Mouse (Mus musculus) neural tube, embryonic 12.5 days (tissue): Measurements from ENCODE around the gene Gpr132. TPM values are rescaled to one million over a fixed set of nuclear protein-coding genes. Genes with fewer than 3 reads are reported as not detected.
A peak's percentile ranks its signal among the peaks of the same experiment; 100 is the strongest.

ENCODE experiments used
- ATAC-seq: fragments of 200-750 bp; cut with Nextera tagmentation; 2 replicates; pipeline ENCODE4 v1.8.0; 2017; ENCODE audit warnings: low read depth, mild to moderate bottlenecking, moderate TSS enrichment, moderate library complexity; ENCODE audit not compliant: low FRiP score
- H3K27ac ChIP-seq: fragments of 300-500 bp; sonication (generic); 2 replicates; pipeline ENCODE4 v1.5.1; 2016
- H3K27me3 ChIP-seq: fragments of 300-500 bp; sonication (generic); replicated peaks from 2 replicates; pipeline ENCODE4 v1.6.1; 2016; ENCODE audit warnings: mild to moderate bottlenecking
- H3K36me3 ChIP-seq: fragments of 300-500 bp; sonication (generic); 2 replicates; pipeline ENCODE4 v1.6.1; 2016; ENCODE audit warnings: mild to moderate bottlenecking
- H3K4me1 ChIP-seq: fragments of 300-500 bp; sonication (generic); 2 replicates; pipeline ENCODE4 v1.6.1; 2016
- H3K4me2 ChIP-seq: fragments of 300-500 bp; sonication (generic); replicated peaks from 2 replicates; pipeline ENCODE4 v1.6.1; 2016; ENCODE audit warnings: mild to moderate bottlenecking
- H3K4me3 ChIP-seq: fragments of 300-500 bp; sonication (generic); 2 replicates; pipeline ENCODE4 v1.5.1; 2016
- H3K9ac ChIP-seq: fragments of 300-500 bp; sonication (generic); 2 replicates; pipeline ENCODE4 v1.6.1; 2016; ENCODE audit warnings: mild to moderate bottlenecking
- H3K9me3 ChIP-seq: fragments of 300-500 bp; sonication (generic); 2 replicates; pipeline ENCODE4 v1.6.1; 2016; ENCODE audit warnings: mild to moderate bottlenecking
- WGBS: fragments of 180-500 bp; shearing (Covaris S2); methylation state at CpG from one replicate; pipeline ENCODE4 v1.1.7; 2016; 5-methylcytosine and 5-hydroxymethylcytosine counted together
- polyA plus RNA-seq: library from polyadenylated mRNA; unstranded; fragments of >200 nt; fragmentation: Nextera tagmentation; extraction: Ambion mirVana; gene quantifications from 2 replicates; pipeline ENCODE4 v1.2.1, GENCODE M21; 2016

Gpr132 gene
- polyA plus RNA-seq, 1 experiment from 2014 or later: not detected

DNA sequence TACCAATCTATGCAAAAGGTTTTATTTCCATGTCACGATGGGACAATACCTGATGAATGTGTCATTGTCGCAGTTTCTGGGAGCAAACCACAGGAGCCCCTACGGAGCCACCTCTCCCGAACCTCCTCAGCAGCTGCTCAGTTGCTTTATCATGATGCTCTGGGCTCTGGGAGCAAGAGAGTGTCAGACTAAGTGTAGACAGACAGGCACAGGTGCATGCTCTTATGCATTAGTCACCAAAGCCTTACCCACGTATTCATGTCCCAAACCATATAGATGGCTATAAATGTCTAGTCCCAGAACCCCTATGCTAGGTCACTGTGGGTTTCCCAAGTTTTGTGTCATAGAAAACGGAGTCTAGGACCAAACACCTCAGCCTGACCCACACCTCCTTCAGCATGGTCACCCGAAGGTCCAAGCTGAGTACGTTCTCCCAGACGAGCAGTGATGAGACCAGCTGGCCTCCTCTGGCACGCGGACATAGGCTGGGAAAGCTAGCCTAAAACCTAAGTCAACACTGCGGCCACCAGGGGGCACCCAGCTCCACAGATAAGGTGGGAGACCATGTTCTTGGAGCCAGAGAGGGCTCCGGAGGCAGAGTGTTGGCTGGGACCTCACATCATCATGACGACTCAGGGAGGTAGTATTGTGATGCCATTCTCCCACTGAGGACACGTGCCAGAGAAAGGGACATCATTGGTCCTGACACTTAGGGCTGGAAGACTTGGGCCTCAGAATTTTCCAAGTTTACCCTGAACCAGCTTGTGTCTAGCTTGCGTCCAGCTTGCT lies 7.4 kb upstream of the Gpr132 start:
- ATAC-seq: peak; percentile 54
- peaks cover 79% of the 10 kb centered on the region for H3K27me3 ChIP-seq
- H3K9me3 ChIP-seq: no peaks in the 10 kb centered on the region
- 23% methylated on average over 16 of the region's 16 CpGs for WGBS
- no peak overlapping the region for H3K9ac ChIP-seq
- no peak overlapping the region for H3K27ac ChIP-seq
- H3K4me1 ChIP-seq: peaks cover 25% of the 10 kb centered on the region
- H3K4me2 ChIP-seq: no peak overlapping the region
- no peaks in the 10 kb centered on the region for H3K36me3 ChIP-seq
- no peak overlapping the region for H3K4me3 ChIP-seq

DNA sequence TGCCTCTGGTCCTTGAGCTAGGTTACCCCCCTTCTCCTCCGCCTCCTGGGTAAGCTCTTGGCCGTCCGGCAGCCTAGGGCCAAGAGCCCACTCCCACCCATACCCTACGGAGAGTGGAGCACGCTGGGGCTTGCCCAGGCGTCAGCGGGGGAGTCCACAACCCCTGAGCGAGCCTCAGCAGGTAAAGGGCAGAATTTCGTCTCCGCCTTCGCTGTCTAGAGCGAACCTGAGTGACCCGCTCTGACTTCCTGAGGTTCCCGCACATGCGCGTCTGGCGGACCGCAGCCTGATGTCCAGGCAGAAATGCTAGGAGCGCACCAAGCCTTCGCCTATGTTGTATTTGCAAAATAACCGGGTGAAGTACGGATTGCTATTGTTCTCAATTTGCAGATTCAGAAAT lies 6.2 kb upstream of the Gpr132 start:
- Histone ChIP-seq H3K4me2 (peak overlapping the region; percentile 48), H3K4me1 (peaks cover 30% of the 10 kb centered on the region), H3K9ac (no peak overlapping the region), H3K27me3 (peaks cover 69% of the 10 kb centered on the region), H3K27ac (no peak overlapping the region), H3K36me3 (no peaks in the 10 kb centered on the region), H3K4me3 (peak overlapping the region; percentile 9; the same call in 1 of the 2 replicates), H3K9me3 (no peaks in the 10 kb centered on the region)
- WGBS: 14% methylated on average over 22 of the region's 22 CpGs
- no peak for ATAC-seq

DNA sequence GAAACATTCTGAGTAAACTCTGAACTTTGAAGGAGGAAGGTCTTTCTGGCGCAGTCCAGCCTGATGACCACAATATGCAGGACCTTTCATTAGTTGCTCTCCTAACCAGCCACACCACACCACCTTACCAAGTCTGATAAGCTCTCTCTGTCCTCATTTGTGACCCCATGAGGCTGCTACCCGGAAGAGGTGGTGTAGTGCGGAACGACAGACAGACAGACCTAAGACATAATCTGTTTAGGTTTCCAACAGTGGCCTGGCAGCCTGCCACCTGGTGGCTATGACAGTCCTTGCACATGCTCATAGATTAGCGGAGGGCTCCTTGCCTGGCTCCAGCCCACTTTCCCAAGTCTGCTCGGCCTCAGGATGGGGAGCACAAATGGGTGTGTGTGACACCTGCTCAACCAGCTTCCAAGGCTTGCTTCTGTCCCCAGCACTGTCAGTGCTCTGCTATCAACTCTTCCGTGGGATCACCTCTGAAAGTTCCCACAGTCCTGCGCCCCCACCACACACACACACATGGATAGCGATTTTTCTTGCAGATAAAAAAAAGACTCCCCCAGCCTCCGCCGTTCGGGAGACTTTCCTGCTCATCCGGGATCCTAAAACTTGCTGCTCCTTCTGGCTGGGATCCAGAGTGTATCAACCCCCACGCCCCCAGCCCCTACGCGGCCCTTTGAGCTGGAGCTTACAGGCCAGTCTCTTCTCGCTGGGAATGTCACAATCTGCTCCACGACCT lies 5.6 kb upstream of the Gpr132 start:
- H3K9me3 ChIP-seq: no peaks in the 10 kb centered on the region
- WGBS: 24% methylated on average over 18 of the region's 18 CpGs
- no peaks in the 10 kb centered on the region for H3K36me3 ChIP-seq
- no peak for ATAC-seq
- H3K9ac ChIP-seq: 0 out of 2 replicates have a peak overlapping the region, but pooled peaks have one; percentile 8
- H3K4me2 ChIP-seq: peak overlapping the region; percentile 48
- peaks cover 30% of the 10 kb centered on the region for H3K4me1 ChIP-seq
- peak overlapping the region; percentile 9; the same call in 1 of the 2 replicates for H3K4me3 ChIP-seq
- peaks cover 63% of the 10 kb centered on the region for H3K27me3 ChIP-seq
- no peak overlapping the region for H3K27ac ChIP-seq

DNA sequence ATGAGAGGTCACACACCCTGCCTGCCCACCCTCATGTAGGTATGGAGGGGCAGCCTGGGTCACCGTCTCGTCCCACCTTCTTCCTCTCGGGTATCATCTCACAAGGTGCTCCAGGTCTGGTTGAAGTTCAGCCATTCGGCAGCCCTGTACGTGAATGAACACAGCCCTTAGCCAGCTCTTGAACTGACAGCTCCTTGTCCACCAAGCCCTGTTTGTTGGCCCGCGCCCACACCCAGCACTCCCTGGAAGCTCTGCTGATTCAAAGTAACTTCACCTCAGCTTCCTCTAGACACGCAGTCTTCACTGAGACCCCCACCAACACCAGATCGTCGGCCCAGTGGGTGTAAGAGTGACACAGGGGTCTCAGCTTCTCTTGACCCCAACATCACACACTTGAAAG lies 5.0 kb upstream of the Gpr132 start:
- H3K9me3 ChIP-seq: no peaks in the 10 kb centered on the region
- no peak overlapping the region for H3K9ac ChIP-seq
- H3K4me2 ChIP-seq: no peak overlapping the region
- no peak overlapping the region for H3K4me3 ChIP-seq
- 93% methylated on average over 10 of the region's 10 CpGs for WGBS
- ATAC-seq: no peak
- no peak overlapping the region for H3K27ac ChIP-seq
- H3K4me1 ChIP-seq: peaks cover 30% of the 10 kb centered on the region
- H3K27me3 ChIP-seq: peaks cover 57% of the 10 kb centered on the region
- H3K36me3 ChIP-seq: no peaks in the 10 kb centered on the region

DNA sequence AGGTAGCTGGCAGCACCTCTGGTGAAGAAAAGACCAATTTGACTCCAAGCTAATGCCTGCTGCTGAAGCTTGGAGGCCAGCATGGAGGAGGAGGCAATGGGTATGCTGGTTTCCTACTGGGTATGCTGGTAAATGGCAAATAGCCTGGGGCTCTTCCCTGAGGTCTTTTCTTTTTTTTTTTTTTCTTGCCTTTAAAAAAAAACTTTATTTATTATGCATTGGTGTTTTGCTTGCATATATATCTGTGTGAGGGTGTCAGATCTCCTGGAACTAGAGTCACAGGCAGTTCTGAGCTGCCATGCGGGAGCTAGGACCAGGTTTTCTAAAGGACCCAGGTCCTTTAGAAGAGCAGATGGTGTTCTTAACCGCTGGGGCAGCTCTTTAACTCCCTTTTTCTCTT lies 3.2 kb upstream of the Gpr132 start:
- no peaks in the 10 kb centered on the region for H3K36me3 ChIP-seq
- ATAC-seq: no peak
- H3K4me3 ChIP-seq: no peak overlapping the region
- H3K4me1 ChIP-seq: peaks cover 16% of the 10 kb centered on the region
- peaks cover 40% of the 10 kb centered on the region for H3K27me3 ChIP-seq
- no peak overlapping the region for H3K4me2 ChIP-seq
- H3K9me3 ChIP-seq: no peaks in the 10 kb centered on the region
- H3K27ac ChIP-seq: no peak overlapping the region
- 76% methylated on average over 2 of the region's 2 CpGs for WGBS
- no peak overlapping the region for H3K9ac ChIP-seq

DNA sequence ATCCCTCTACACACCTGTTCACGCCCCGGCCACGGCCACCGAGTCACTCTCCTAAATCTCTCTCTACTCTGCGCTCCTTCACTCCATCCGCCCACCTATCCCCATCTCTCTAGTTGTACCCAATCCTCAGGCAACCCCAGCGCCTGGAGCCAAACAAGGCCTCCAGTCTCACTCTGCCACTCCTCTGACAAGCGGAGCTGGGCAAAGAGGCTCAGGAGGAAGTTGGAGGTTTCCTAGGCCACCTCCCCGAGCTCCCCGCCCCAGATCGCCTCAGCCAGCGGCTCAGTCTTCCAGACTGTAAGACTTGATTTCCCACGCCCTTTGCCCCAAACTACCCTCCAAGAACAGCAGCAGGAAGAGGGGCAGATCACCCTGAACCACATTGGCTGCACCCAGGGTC lies 2.7 kb upstream of the Gpr132 start:
- Histone ChIP-seq H3K4me1 (peaks cover 14% of the 10 kb centered on the region), H3K4me3 (no peak overlapping the region), H3K9ac (no peak overlapping the region), H3K27me3 (peaks cover 35% of the 10 kb centered on the region), H3K4me2 (no peak overlapping the region), H3K9me3 (no peaks in the 10 kb centered on the region), H3K27ac (no peak overlapping the region), H3K36me3 (no peaks in the 10 kb centered on the region)
- ATAC-seq: no peak
- 55% methylated on average over 13 of the region's 13 CpGs for WGBS

DNA sequence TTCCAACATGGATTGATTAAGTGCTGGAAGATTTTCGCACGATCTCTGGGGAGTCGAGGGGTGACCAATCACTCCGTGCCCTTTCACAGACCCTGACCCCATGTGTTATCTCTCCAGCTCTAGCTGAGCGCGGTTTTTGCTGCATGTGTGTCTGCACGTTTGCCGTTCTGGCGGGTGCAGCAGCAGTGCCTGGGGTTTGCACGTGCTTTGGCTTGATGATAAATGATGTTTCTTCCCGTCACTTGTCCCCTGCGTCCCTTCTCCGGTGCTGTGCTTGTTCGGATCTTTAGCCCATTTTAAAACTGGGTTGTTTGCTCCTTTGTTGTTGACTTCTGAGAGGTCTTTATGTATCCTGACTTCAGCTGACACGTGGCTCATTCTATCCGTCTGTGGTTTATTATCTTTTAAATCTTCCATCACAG lies 1.8 kb upstream of the Gpr132 start:
- H3K4me2 ChIP-seq: peak overlapping the region; percentile 41
- 8% methylated on average over 16 of the region's 16 CpGs for WGBS
- no peak overlapping the region for H3K9ac ChIP-seq
- H3K27me3 ChIP-seq: peaks cover 25% of the 10 kb centered on the region
- H3K9me3 ChIP-seq: no peaks in the 10 kb centered on the region
- H3K4me1 ChIP-seq: peaks cover 14% of the 10 kb centered on the region
- H3K36me3 ChIP-seq: no peaks in the 10 kb centered on the region
- H3K27ac ChIP-seq: no peak overlapping the region
- ATAC-seq: no peak
- no peak overlapping the region for H3K4me3 ChIP-seq

DNA sequence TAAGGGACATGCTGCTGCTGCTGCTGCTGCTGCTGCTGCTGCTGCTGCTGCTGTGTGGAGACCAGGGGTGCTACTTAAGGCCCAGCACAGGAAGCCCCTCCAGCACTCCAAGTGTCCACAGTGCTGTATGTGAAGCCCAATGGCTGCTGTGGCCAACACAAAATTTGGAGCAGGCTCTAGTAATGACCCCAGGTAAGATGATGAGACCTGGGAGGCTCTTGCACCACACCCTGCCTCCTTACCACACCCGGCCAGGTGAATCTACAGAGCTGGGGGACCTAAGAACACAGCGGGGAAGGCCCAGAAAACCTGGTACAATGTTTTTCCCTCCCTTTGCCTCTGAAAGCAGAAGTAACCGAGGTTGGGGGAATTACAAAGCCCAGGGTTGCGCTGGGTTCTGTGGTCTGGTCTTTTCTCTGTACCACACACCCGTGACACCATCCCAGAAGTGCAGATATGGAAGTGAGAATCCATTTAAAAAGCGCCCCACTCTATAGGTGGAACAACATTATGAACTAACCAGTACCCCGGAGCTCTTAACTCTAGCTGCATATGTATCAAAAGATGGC lies 838 bp downstream of the Gpr132 start:
- WGBS: 87% methylated on average over 7 of the region's 7 CpGs

DNA sequence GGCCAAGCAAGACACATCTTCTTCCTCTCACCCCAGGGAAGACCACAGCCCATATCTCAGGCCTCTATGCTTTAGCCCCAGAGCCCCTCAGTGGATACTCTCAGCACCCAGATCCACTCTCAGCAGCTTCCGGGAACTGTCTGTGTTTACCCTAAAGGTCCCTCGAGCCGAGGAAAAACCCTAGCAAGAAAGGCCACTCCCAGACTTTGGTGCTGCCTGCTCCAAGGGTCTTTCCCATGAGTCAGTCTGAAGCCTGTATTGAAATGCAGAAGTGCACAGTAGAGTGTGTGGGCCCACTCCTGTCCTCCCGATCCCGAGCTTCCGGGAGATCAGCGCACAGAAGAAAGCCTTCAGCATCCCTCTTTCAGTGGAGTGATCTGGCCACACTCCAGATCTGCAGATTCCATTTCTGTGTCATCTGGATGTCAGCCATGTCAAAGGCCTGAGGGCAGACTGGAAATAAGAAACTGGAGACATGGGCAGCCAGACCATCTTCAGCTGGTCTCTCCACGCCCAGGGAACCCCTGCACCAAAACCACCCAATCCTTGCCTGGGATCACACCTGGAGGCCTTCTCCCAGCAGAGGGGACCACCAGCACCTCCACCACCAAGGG lies 1.5 kb downstream of the Gpr132 start:
- H3K27me3 ChIP-seq: peaks cover 9% of the 10 kb centered on the region; the same call in 1 of the 2 replicates
- H3K27ac ChIP-seq: no peak overlapping the region
- no peaks in the 10 kb centered on the region for H3K36me3 ChIP-seq
- no peak overlapping the region for H3K9ac ChIP-seq
- no peak for ATAC-seq
- peaks cover 5% of the 10 kb centered on the region for H3K4me1 ChIP-seq
- 87% methylated on average over 8 of the region's 8 CpGs for WGBS
- H3K4me3 ChIP-seq: no peak overlapping the region
- H3K4me2 ChIP-seq: no peak overlapping the region
- H3K9me3 ChIP-seq: no peaks in the 10 kb centered on the region

More for the DNA sequence above, 838 bp downstream of the Gpr132 start:
- Histone ChIP-seq H3K27ac (no peak overlapping the region), H3K4me2 (no peak overlapping the region), H3K9ac (no peak overlapping the region), H3K36me3 (no peaks in the 10 kb centered on the region), H3K4me1 (peaks cover 5% of the 10 kb centered on the region), H3K4me3 (no peak overlapping the region), H3K9me3 (no peaks in the 10 kb centered on the region), H3K27me3 (peaks cover 9% of the 10 kb centered on the region; the same call in 1 of the 2 replicates)
- no peak for ATAC-seq

DNA sequence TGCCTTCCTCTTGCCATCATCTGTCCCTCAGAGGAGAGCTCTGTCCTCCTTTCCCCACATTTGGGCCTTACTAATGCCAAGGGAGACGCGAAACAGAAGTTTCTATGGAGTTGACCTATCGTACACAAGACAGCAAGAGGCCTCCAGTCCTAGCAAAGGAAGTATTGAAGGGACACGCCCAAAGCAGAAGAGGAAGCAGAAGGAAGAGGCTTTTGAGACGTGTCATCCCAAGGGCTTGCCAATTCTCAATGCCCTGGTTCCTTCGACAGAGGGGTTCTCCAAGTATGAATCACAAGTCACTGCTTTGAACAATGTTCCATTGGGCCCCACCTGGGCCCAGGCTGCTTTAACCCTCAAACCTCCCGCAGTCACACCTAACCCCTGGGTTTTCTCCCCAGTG lies 3.2 kb downstream of the Gpr132 start:
- Histone ChIP-seq H3K36me3 (no peaks in the 10 kb centered on the region), H3K4me3 (no peak overlapping the region), H3K4me2 (no peak overlapping the region), H3K27ac (no peak overlapping the region), H3K9me3 (no peaks in the 10 kb centered on the region), H3K27me3 (no peaks in the 10 kb centered on the region), H3K4me1 (peaks cover 4% of the 10 kb centered on the region), H3K9ac (no peak overlapping the region)
- ATAC-seq: no peak
- 85% methylated on average over 7 of the region's 7 CpGs for WGBS

DNA sequence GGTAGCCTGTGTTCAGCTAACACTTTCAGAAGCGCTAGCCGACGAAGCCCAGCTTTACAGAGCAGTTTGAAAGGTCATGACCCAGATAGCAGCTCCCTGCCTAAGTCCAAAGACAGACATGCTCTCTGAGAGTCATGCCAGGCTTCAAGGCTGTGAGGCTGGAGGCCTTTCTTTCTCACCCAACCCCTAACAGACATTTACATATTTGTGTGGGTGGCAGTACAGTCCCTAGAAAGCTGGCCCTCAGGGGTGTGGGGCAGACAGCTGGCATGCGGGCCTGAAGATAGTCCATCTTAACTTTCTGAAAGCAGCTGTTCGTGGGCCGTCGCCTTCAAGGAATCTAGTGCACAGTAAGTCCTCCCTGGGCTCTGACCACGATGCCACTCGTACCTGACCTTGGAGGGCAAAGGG lies 6.1 kb downstream of the Gpr132 start:
- Histone ChIP-seq H3K4me2 (no peak overlapping the region), H3K9ac (no peak overlapping the region), H3K36me3 (no peaks in the 10 kb centered on the region), H3K9me3 (no peaks in the 10 kb centered on the region), H3K4me1 (no peaks in the 10 kb centered on the region), H3K27ac (no peak overlapping the region), H3K27me3 (no peaks in the 10 kb centered on the region), H3K4me3 (no peak overlapping the region)
- 69% methylated on average over 9 of the region's 9 CpGs for WGBS
- no peak for ATAC-seq

DNA sequence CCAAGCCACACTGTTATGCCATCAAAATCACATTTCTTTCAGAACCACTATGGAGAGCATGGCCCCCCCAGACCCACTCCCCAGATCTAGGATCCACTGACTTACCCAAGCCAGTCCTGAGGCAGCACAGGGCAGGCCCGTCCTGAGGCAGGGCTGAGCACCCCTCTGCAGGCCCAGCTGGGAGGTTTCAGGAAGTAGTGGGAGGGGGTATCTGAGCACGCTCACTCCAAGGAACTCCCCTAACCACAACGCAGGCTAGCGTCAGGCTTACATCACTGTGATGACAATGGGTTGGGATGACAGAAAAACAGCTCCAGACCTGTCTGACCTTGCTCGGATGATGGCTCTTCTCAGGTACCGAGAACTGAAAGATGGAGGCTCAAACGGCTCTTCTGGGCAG lies 7.3 kb downstream of the Gpr132 start:
- ATAC-seq: no peak
- H3K9me3 ChIP-seq: no peaks in the 10 kb centered on the region
- H3K27ac ChIP-seq: no peak overlapping the region
- WGBS: 80% methylated on average over 7 of the region's 7 CpGs
- H3K27me3 ChIP-seq: no peaks in the 10 kb centered on the region
- no peaks in the 10 kb centered on the region for H3K4me1 ChIP-seq
- H3K4me3 ChIP-seq: no peak overlapping the region
- no peak overlapping the region for H3K4me2 ChIP-seq
- H3K9ac ChIP-seq: no peak overlapping the region
- H3K36me3 ChIP-seq: no peaks in the 10 kb centered on the region
